In the genomic region with DNA sequence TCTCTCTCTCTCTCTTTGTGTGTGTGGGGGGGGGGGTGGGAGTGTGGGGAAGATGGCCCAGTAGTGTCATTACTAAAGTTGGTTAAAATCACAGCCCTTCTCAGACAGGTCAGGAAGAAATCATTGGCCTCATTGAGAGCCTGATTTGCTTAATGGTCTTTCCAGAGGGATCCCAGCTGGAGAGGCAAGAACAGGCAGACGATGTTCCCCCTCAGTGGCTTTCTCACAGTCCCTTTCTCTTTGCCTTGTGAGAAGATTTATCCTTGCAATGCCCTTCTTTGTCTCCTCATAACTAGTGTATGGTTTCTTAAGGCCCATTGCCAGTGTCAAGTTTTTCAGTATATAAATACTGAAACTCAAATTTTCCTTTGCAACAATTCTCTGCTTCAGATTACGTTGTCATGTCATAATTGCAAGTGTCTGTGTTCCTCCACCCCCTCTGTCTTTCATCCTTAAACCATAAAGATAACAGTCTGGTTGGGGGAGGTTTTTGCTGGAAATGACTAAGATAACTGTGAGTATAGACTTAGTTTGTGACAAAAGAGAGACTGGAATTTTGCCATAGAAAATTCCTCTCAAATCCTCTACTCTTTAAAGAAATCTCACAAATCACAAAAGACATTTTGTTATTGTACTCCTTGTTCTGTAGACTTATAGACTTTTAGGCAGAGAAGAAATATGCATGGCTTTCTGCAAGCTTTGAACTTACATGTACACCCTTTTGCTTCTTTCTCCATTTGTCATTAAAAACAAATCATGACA, we compare ENCODE assay signal across 21 mouse cellular contexts.
DNase-seq lines count a peak whose midpoint lies in the region; ATAC-seq and TF ChIP-seq lines count a peak whose summit lies in the region.
"Had no signal": no experiment of that assay in that cellular context is flagged by ENCODE, and none has a peak within 500 bp of the region (broad histone marks: within the 10 kb centered on the region; RNA-seq: fewer than 3 reads in every experiment).

No protein-coding gene starts in this region.

- no peak for TF ChIP-seq CTCF in kidney, adult 2 months (conservative IDR thresholded peaks at IDR 0.05; ENCODE audit: insufficient read depth, insufficient read length, low read depth, low read length)

- no peak overlapping the region for H3K4me3 ChIP-seq in kidney, embryonic 16.5 days (ENCODE audit: low read length)
- H3K4me3 ChIP-seq in kidney, adult 2 months (ENCODE audit: insufficient read depth, low read depth, low read length): no peak overlapping the region
- no peak overlapping the region for H3K4me3 ChIP-seq in lung, embryonic 15.5 days
- H3K4me3 ChIP-seq in intestine, embryonic 15.5 days (replicated peaks): no peak overlapping the region
- H3K4me3 ChIP-seq in stomach, embryonic 14.5 days (ENCODE audit: low read depth, low read length): no peak overlapping the region
- H3K4me3 ChIP-seq: erythroblast, embryonic 14.5 days; forebrain, embryonic 15.5 days; hindbrain, embryonic 10.5 days; limb, embryonic 12.5 days; liver, embryonic 12.5 days had no signal

- no peak overlapping the region for H3K9ac ChIP-seq in kidney, embryonic 16.5 days (replicated peaks; ENCODE audit: low read length)
- H3K9ac ChIP-seq in lung, embryonic 15.5 days: no peak overlapping the region
- H3K9ac ChIP-seq in intestine, embryonic 15.5 days: no peak overlapping the region
- H3K9ac ChIP-seq in stomach, embryonic 14.5 days (replicated peaks; ENCODE audit: low read depth, low read length): no peak overlapping the region
- H3K9ac ChIP-seq: forebrain, embryonic 15.5 days; limb, embryonic 12.5 days; liver, embryonic 12.5 days had no signal

- H3K27ac ChIP-seq in kidney, embryonic 16.5 days (ENCODE audit: low read length): no peak overlapping the region
- H3K27ac ChIP-seq in kidney, adult 2 months (ENCODE audit: insufficient read depth, low read depth, low read length): no peak overlapping the region
- H3K27ac ChIP-seq in lung, embryonic 15.5 days: 0 out of 2 replicates have a peak overlapping the region, but pooled peaks have one; percentile 24
- 0 out of 2 replicates have a peak overlapping the region, but pooled peaks have one; percentile 36 for H3K27ac ChIP-seq in intestine, embryonic 15.5 days
- peak overlapping the region; percentile 71; the same call in 1 of the 2 replicates for H3K27ac ChIP-seq in stomach, embryonic 14.5 days (ENCODE audit: low read length)
- H3K27ac ChIP-seq: forebrain, embryonic 15.5 days; hindbrain, embryonic 10.5 days; hindbrain, postnatal 0 days; limb, embryonic 12.5 days; liver, embryonic 12.5 days; macrophage had no signal

- H3K27me3 ChIP-seq in kidney, embryonic 16.5 days (ENCODE audit: insufficient read depth, low read length): no peaks in the 10 kb centered on the region
- H3K27me3 ChIP-seq in kidney, adult 2 months (replicated peaks; ENCODE audit: control insufficient read depth, insufficient read depth, low read length): no peaks in the 10 kb centered on the region
- no peaks in the 10 kb centered on the region for H3K27me3 ChIP-seq in lung, embryonic 15.5 days
- H3K27me3 ChIP-seq in intestine, embryonic 15.5 days (replicated peaks): no peaks in the 10 kb centered on the region
- no peaks in the 10 kb centered on the region for H3K27me3 ChIP-seq in stomach, embryonic 14.5 days (ENCODE audit: control insufficient read depth, insufficient read depth, low read length)
- H3K27me3 ChIP-seq: forebrain, embryonic 15.5 days; limb, embryonic 12.5 days; liver, embryonic 12.5 days had no signal

- no peaks in the 10 kb centered on the region for H3K9me3 ChIP-seq in kidney, embryonic 16.5 days (ENCODE audit: low read length)
- H3K9me3 ChIP-seq in lung, embryonic 15.5 days: no peaks in the 10 kb centered on the region
- no peaks in the 10 kb centered on the region for H3K9me3 ChIP-seq in intestine, embryonic 15.5 days
- no peaks in the 10 kb centered on the region for H3K9me3 ChIP-seq in stomach, embryonic 14.5 days (ENCODE audit: control insufficient read depth, low read depth, low read length)
- H3K9me3 ChIP-seq: forebrain, embryonic 15.5 days; hindbrain, embryonic 10.5 days; limb, embryonic 12.5 days; liver, embryonic 12.5 days had no signal

- no peak for DNase-seq in kidney, adult 2 months
- DNase-seq in lung, postnatal 4 days: no peak
- DNase-seq in cerebellum, adult 11 months: no peak
- DNase-seq: cerebellum, adult 8-10 months; gastrocnemius, postnatal 36 days; layer of hippocampus, adult 9-11 months; retina, postnatal 1 day; thymus, adult 2 months had no signal

- no peak overlapping the region for H3K4me2 ChIP-seq in kidney, embryonic 16.5 days (replicated peaks; ENCODE audit: low read depth, low read length)
- H3K4me2 ChIP-seq in lung, embryonic 15.5 days: no peak overlapping the region
- no peak overlapping the region for H3K4me2 ChIP-seq in intestine, embryonic 15.5 days (replicated peaks)
- H3K4me2 ChIP-seq in stomach, embryonic 14.5 days (replicated peaks; ENCODE audit: low read depth, low read length): no peak overlapping the region
- H3K4me2 ChIP-seq: forebrain, embryonic 15.5 days; limb, embryonic 12.5 days; liver, embryonic 12.5 days; midbrain, embryonic 11.5 days had no signal

- WGBS in kidney, embryonic 16.5 days: 14% methylated on average over 2 of the region's 2 CpGs
- WGBS in kidney, adult 2 months: 15% methylated on average over 2 of the region's 2 CpGs
- WGBS in lung, embryonic 15.5 days: 23% methylated on average over 2 of the region's 2 CpGs
- WGBS in intestine, embryonic 15.5 days: 15% methylated on average over 2 of the region's 2 CpGs
- 12% methylated on average over 2 of the region's 2 CpGs for WGBS in stomach, embryonic 14.5 days

- H3K4me1 ChIP-seq in kidney, embryonic 16.5 days (ENCODE audit: insufficient read depth, low read length): no peaks in the 10 kb centered on the region
- H3K4me1 ChIP-seq in kidney, adult 2 months (ENCODE audit: control insufficient read depth, insufficient read depth, low read length): no peaks in the 10 kb centered on the region
- H3K4me1 ChIP-seq in lung, embryonic 15.5 days: no peaks in the 10 kb centered on the region
- no peaks in the 10 kb centered on the region for H3K4me1 ChIP-seq in intestine, embryonic 15.5 days (replicated peaks)
- no peaks in the 10 kb centered on the region for H3K4me1 ChIP-seq in stomach, embryonic 14.5 days (ENCODE audit: control insufficient read depth, insufficient read depth, low read length)
- H3K4me1 ChIP-seq: forebrain, embryonic 15.5 days; hindbrain, embryonic 10.5 days; limb, embryonic 12.5 days; liver, embryonic 12.5 days had no signal

- H3K36me3 ChIP-seq in kidney, embryonic 16.5 days (ENCODE audit: insufficient read depth, low read length): no peaks in the 10 kb centered on the region
- no peaks in the 10 kb centered on the region for H3K36me3 ChIP-seq in kidney, adult 2 months (ENCODE audit: control insufficient read depth, insufficient read depth, low read length)
- no peaks in the 10 kb centered on the region for H3K36me3 ChIP-seq in lung, embryonic 15.5 days
- no peaks in the 10 kb centered on the region for H3K36me3 ChIP-seq in intestine, embryonic 15.5 days
- no peaks in the 10 kb centered on the region for H3K36me3 ChIP-seq in stomach, embryonic 14.5 days (ENCODE audit: control insufficient read depth, insufficient read depth, low read length)
- H3K36me3 ChIP-seq: forebrain, embryonic 15.5 days; hindbrain, embryonic 10.5 days; limb, embryonic 12.5 days; liver, embryonic 12.5 days had no signal

- peak; percentile 92 for ATAC-seq in kidney, embryonic 16.5 days (ENCODE audit: low FRiP score, low TSS enrichment)
- peak; percentile 86 for ATAC-seq in lung, embryonic 15.5 days (ENCODE audit: borderline replicate concordance, extremely low read depth, low FRiP score, low TSS enrichment)
- peak; percentile 75; the same call in 1 of the 2 replicates for ATAC-seq in intestine, embryonic 15.5 days
- ATAC-seq in stomach, embryonic 14.5 days (ENCODE audit: insufficient number of reproducible peaks, insufficient read depth, low FRiP score, low read depth): peak; percentile 72; the same call in 1 of the 2 replicates
- ATAC-seq in inflammation-experienced regulatory T-cells, adult 6 months: no peak
- ATAC-seq: forebrain, embryonic 15.5 days; hindbrain, postnatal 0 days; liver, embryonic 12.5 days had no signal

- TF ChIP-seq POLR2A in kidney, adult 2 months (IDR thresholded peaks at IDR 0.05; ENCODE audit: low read depth, low read length): no peak

Comparison
In these comparisons a context has a peak if more than half of its experiments do, and no peak if none do; other contexts are left out.
1. H3K27ac ChIP-seq: peak in lung, embryonic 15.5 days (single experiment), intestine, embryonic 15.5 days (single experiment) and stomach, embryonic 14.5 days (single experiment); none in kidney, embryonic 16.5 days (single experiment) and kidney, adult 2 months (single experiment).